Mouse (Mus musculus) limb, embryonic 11.5 days (tissue): ENCODE results near the gene Cdcp1. TPM values are rescaled to one million over a fixed set of nuclear protein-coding genes. Genes with fewer than 3 reads are reported as not detected.

Experiments used
- ATAC-seq: fragments of 200-750 bp; cut with Nextera tagmentation; 2 replicates; pipeline ENCODE4 v1.8.0; 2017; ENCODE audit warnings: low read depth; ENCODE audit not compliant: insufficient number of reproducible peaks, low FRiP score, low TSS enrichment
- DNase-seq: peaks from one replicate; pipeline ENCODE4 v3.0.0-alpha.2; 2015; ENCODE audit warnings: low spot score
- H3K27ac ChIP-seq: fragments of 300-500 bp; sonication (generic); replicated peaks from 2 replicates; pipeline ENCODE4 v1.5.1; 2014; ENCODE audit warnings: low read depth, mild to moderate bottlenecking, low read length
- H3K27me3 ChIP-seq: fragments of 300-500 bp; sonication (generic); 2 replicates; pipeline ENCODE4 v1.6.1; 2014; ENCODE audit warnings: mild to moderate bottlenecking, low read length, mixed read lengths; ENCODE audit not compliant: control insufficient read depth, insufficient read depth
- H3K36me3 ChIP-seq: fragments of 300-500 bp; sonication (generic); 2 replicates; pipeline ENCODE4 v1.6.1; 2014; ENCODE audit warnings: mild to moderate bottlenecking, low read length, moderate library complexity, mixed read lengths; ENCODE audit not compliant: control insufficient read depth, insufficient read depth
- H3K4me1 ChIP-seq: fragments of 300-500 bp; sonication (generic); 2 replicates; pipeline ENCODE4 v1.6.1; 2014; ENCODE audit warnings: low read length, mixed read lengths; ENCODE audit not compliant: control insufficient read depth, insufficient read depth
- H3K4me2 ChIP-seq: fragments of 300-500 bp; sonication (generic); 2 replicates; pipeline ENCODE4 v1.6.1; 2014; ENCODE audit warnings: low read depth, mild to moderate bottlenecking, moderate library complexity; ENCODE audit not compliant: severe bottlenecking
- H3K4me3 ChIP-seq: fragments of 300-500 bp; sonication (generic); 2 replicates; pipeline ENCODE4 v1.5.1; 2014; ENCODE audit warnings: low read depth, low read length
- H3K9ac ChIP-seq: fragments of 300-500 bp; sonication (generic); 2 replicates; pipeline ENCODE4 v1.6.1; 2014; ENCODE audit warnings: mild to moderate bottlenecking, low read length
- H3K9me3 ChIP-seq: fragments of 300-500 bp; sonication (generic); 2 replicates; pipeline ENCODE4 v1.6.1; 2016; ENCODE audit warnings: low read length; ENCODE audit not compliant: control insufficient read depth
- WGBS: fragments of 180-500 bp; shearing (Covaris S2); extraction: QIAGEN DNeasy Blood & Tissue Kit; methylation state at CpG from one replicate; pipeline ENCODE4 v1.1.7; 2014; 5-methylcytosine and 5-hydroxymethylcytosine counted together
- polyA plus RNA-seq: library from polyadenylated mRNA; unstranded; fragments of >200 nt; fragmentation: Nextera tagmentation; extraction: Ambion mirVana; gene quantifications from 2 replicates; pipeline ENCODE4 v1.2.1, GENCODE M21; 2014

The Cdcp1 gene
- polyA plus RNA-seq, 1 experiment from 2014 or later, result 2.5 TPM

GRCm38 (mm10) chr9:123188271-123188670 lies 27.6 kb downstream of the Cdcp1 start:
- WGBS, result 80% methylated on average over 2 of the region's 2 CpGs

GRCm38 (mm10) chr9:123187589-123187988 lies 28.2 kb downstream of the Cdcp1 start:
- no peak for DNase-seq
- no peaks in the 10 kb centered on the region for H3K9me3 ChIP-seq
- WGBS, result 96% methylated on average over 5 of the region's 5 CpGs
- H3K4me3 ChIP-seq, result no peak overlapping the region
- no peaks in the 10 kb centered on the region for H3K27me3 ChIP-seq
- H3K27ac ChIP-seq, result no peak overlapping the region
- no peaks in the 10 kb centered on the region for H3K36me3 ChIP-seq
- H3K4me1 ChIP-seq, result no peaks in the 10 kb centered on the region
- ATAC-seq, result no peak
- H3K9ac ChIP-seq, result no peak overlapping the region
- no peak overlapping the region for H3K4me2 ChIP-seq

More at GRCm38 (mm10) chr9:123188271-123188670, 27.6 kb downstream of the Cdcp1 start:
- Histone ChIP-seq H3K27ac (no peak overlapping the region), H3K9me3 (no peaks in the 10 kb centered on the region), H3K36me3 (no peaks in the 10 kb centered on the region), H3K4me1 (no peaks in the 10 kb centered on the region), H3K9ac (no peak overlapping the region), H3K4me3 (no peak overlapping the region), H3K4me2 (no peak overlapping the region), H3K27me3 (no peaks in the 10 kb centered on the region)
- no peak for DNase-seq
- ATAC-seq, result no peak

- no peaks in the 10 kb centered on the region for H3K4me1 ChIP-seq
- no peaks in the 10 kb centered on the region for H3K27me3 ChIP-seq
- no peak overlapping the region for H3K9ac ChIP-seq
- WGBS, result 89% methylated on average over 5 of the region's 5 CpGs
- no peak overlapping the region for H3K4me3 ChIP-seq
- no peak overlapping the region for H3K27ac ChIP-seq
- no peak overlapping the region for H3K4me2 ChIP-seq
- ATAC-seq (no peak), DNase-seq (no peak)
- no peaks in the 10 kb centered on the region for H3K9me3 ChIP-seq
- H3K36me3 ChIP-seq, result no peaks in the 10 kb centered on the region
These were observed 29.7 kb downstream of the Cdcp1 start for GRCm38 (mm10) chr9:123186151-123186550.

- no peaks in the 10 kb centered on the region for H3K27me3 ChIP-seq
- ATAC-seq, result no peak
- H3K9me3 ChIP-seq, result no peaks in the 10 kb centered on the region
- no peak overlapping the region for H3K4me2 ChIP-seq
- no peaks in the 10 kb centered on the region for H3K4me1 ChIP-seq
- no peaks in the 10 kb centered on the region for H3K36me3 ChIP-seq
- no peak for DNase-seq
- 60% methylated on average over 2 of the region's 2 CpGs for WGBS
- H3K9ac ChIP-seq, result no peak overlapping the region
- no peak overlapping the region for H3K27ac ChIP-seq
- H3K4me3 ChIP-seq, result no peak overlapping the region
These were observed 30.3 kb downstream of the Cdcp1 start for GRCm38 (mm10) chr9:123185546-123185945.

- H3K4me1 ChIP-seq, result no peaks in the 10 kb centered on the region
- H3K36me3 ChIP-seq, result no peaks in the 10 kb centered on the region
- no peak overlapping the region for H3K27ac ChIP-seq
- H3K27me3 ChIP-seq, result no peaks in the 10 kb centered on the region
- DNase-seq (no peak), ATAC-seq (no peak)
- H3K9ac ChIP-seq, result no peak overlapping the region
- no peak overlapping the region for H3K4me2 ChIP-seq
- H3K4me3 ChIP-seq, result no peak overlapping the region
- no peaks in the 10 kb centered on the region for H3K9me3 ChIP-seq
- WGBS, result 78% methylated on average over 8 of the region's 8 CpGs
These were observed 32.6 kb downstream of the Cdcp1 start for GRCm38 (mm10) chr9:123183226-123183625.

GRCm38 (mm10) chr9:123180003-123180402 lies 35.8 kb downstream of the Cdcp1 start:
- no peak overlapping the region for H3K9ac ChIP-seq
- no peaks in the 10 kb centered on the region for H3K27me3 ChIP-seq
- no peak overlapping the region for H3K27ac ChIP-seq
- DNase-seq, result no peak
- WGBS, result 91% methylated on average over 6 of the region's 6 CpGs
- H3K9me3 ChIP-seq, result no peaks in the 10 kb centered on the region
- no peaks in the 10 kb centered on the region for H3K36me3 ChIP-seq
- H3K4me1 ChIP-seq, result no peaks in the 10 kb centered on the region
- no peak for ATAC-seq
- no peak overlapping the region for H3K4me2 ChIP-seq
- H3K4me3 ChIP-seq, result no peak overlapping the region

- no peak for ATAC-seq
- Histone ChIP-seq H3K27ac (no peak overlapping the region), H3K4me3 (no peak overlapping the region), H3K9ac (no peak overlapping the region), H3K36me3 (no peaks in the 10 kb centered on the region), H3K9me3 (no peaks in the 10 kb centered on the region), H3K4me2 (no peak overlapping the region), H3K4me1 (no peaks in the 10 kb centered on the region), H3K27me3 (no peaks in the 10 kb centered on the region)
- DNase-seq, result no peak
- 84% methylated on average over 9 of the region's 9 CpGs for WGBS
These were observed 38.3 kb downstream of the Cdcp1 start for GRCm38 (mm10) chr9:123177380-123178048.

- Histone ChIP-seq H3K9me3 (no peaks in the 10 kb centered on the region), H3K4me1 (no peaks in the 10 kb centered on the region), H3K27ac (no peak overlapping the region), H3K36me3 (no peaks in the 10 kb centered on the region), H3K9ac (no peak overlapping the region), H3K4me2 (no peak overlapping the region), H3K27me3 (no peaks in the 10 kb centered on the region), H3K4me3 (no peak overlapping the region)
- DNase-seq (no peak), ATAC-seq (no peak)
- WGBS, result 63% methylated on average over 4 of the region's 4 CpGs
These were observed 41.5 kb downstream of the Cdcp1 start for GRCm38 (mm10) chr9:123174356-123174755.

- H3K9me3 ChIP-seq, result no peaks in the 10 kb centered on the region
- no peaks in the 10 kb centered on the region for H3K4me1 ChIP-seq
- no peaks in the 10 kb centered on the region for H3K27me3 ChIP-seq
- no peak for DNase-seq
- no peak overlapping the region for H3K4me3 ChIP-seq
- no peak overlapping the region for H3K4me2 ChIP-seq
- no peaks in the 10 kb centered on the region for H3K36me3 ChIP-seq
- H3K27ac ChIP-seq, result no peak overlapping the region
- H3K9ac ChIP-seq, result no peak overlapping the region
- 90% methylated on average over 6 of the region's 6 CpGs for WGBS
- ATAC-seq, result no peak
These were observed 42.1 kb downstream of the Cdcp1 start for GRCm38 (mm10) chr9:123173760-123174159.
